Mouse (Mus musculus) forebrain, embryonic 13.5 days (tissue): Measurements from ENCODE around the gene Crb2. TPM values are rescaled to one million over a fixed set of nuclear protein-coding genes. Genes with fewer than 3 reads are reported as not detected.

Source experiments
- ATAC-seq: fragments of 200-750 bp; cut with Nextera tagmentation; 2 replicates; pipeline ENCODE4 v1.8.0; 2017
- H3K27ac ChIP-seq: fragments of 300-500 bp; sonication (generic); 2 replicates; pipeline ENCODE4 v1.5.1; 2015; ENCODE audit warnings: inconsistent platforms, mild to moderate bottlenecking, moderate library complexity
- H3K27me3 ChIP-seq: fragments of 300-500 bp; sonication (generic); 2 replicates; pipeline ENCODE4 v1.6.1; 2015; ENCODE audit warnings: mild to moderate bottlenecking, inconsistent platforms
- H3K36me3 ChIP-seq: fragments of 300-500 bp; sonication (generic); 2 replicates; pipeline ENCODE4 v1.6.1; 2015; ENCODE audit warnings: mild to moderate bottlenecking, inconsistent platforms; ENCODE audit not compliant: poor library complexity, severe bottlenecking
- H3K4me1 ChIP-seq: fragments of 300-500 bp; sonication (generic); 2 replicates; pipeline ENCODE4 v1.6.1; 2015; ENCODE audit warnings: inconsistent platforms
- H3K4me2 ChIP-seq: fragments of 300-500 bp; sonication (generic); 2 replicates; pipeline ENCODE4 v1.6.1; 2015; ENCODE audit warnings: inconsistent platforms, mild to moderate bottlenecking, moderate library complexity
- H3K4me3 ChIP-seq: fragments of 300-500 bp; sonication (generic); 2 replicates; pipeline ENCODE4 v1.5.1; 2015; ENCODE audit warnings: mild to moderate bottlenecking, inconsistent platforms
- H3K9ac ChIP-seq: fragments of 300-500 bp; sonication (generic); 2 replicates; pipeline ENCODE4 v1.6.1; 2015; ENCODE audit warnings: mild to moderate bottlenecking, inconsistent platforms
- H3K9me3 ChIP-seq: fragments of 300-500 bp; sonication (generic); replicated peaks from 2 replicates; pipeline ENCODE4 v1.6.1; 2016; ENCODE audit warnings: inconsistent platforms
- WGBS: fragments of 180-500 bp; shearing (Covaris S2); methylation state at CpG from one replicate; pipeline ENCODE4 v1.1.7; 2015; 5-methylcytosine and 5-hydroxymethylcytosine counted together
- polyA plus RNA-seq: library from polyadenylated mRNA; unstranded; fragments of >200 nt; fragmentation: Nextera tagmentation; extraction: Ambion mirVana; gene quantifications from 2 replicates; pipeline ENCODE4 v1.2.1, GENCODE M21; 2015

Crb2 gene
- polyA plus RNA-seq, 1 experiment from 2014 or later: 9.1 TPM

DNA sequence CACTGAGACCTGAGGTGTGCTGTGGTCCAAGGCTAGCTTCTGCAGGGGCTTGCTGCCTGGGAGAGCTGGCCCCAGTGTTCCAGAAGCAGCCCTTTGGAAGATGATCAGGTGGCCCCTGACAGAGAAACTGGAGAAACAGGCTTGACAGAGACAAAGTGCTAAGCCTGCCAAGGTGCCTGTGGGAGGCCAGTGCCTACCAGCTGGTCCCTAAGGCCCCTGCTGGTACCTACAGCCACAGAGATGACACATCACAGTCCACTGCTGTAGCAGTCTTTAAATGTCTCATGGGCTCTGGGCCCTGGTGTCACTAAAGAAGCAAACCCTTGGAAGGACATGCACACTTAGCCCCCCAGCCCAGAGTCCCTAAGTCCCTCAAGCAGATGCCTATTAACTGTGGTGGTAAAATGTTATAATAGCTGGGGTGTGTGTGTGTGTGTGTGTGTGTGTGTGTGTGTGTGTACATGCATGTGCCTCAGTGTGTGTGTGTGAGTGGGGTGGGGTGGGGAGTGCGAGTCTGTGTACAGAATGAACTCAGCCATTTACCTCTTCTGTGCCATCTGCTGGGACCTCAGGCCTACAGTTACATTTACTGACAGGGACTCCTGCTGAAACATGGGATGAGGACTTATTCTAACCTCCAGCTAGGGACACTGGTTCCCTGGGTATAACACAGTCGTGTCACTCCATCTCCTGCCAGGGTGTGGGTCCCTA, 19.7 kb upstream of the Crb2 start:
- no peak overlapping the region for H3K4me3 ChIP-seq
- no peak for ATAC-seq
- no peaks in the 10 kb centered on the region for H3K9me3 ChIP-seq
- no peak overlapping the region for H3K4me2 ChIP-seq
- H3K4me1 ChIP-seq: peaks cover 10% of the 10 kb centered on the region
- H3K36me3 ChIP-seq: no peaks in the 10 kb centered on the region
- 83% methylated on average over 2 of the region's 2 CpGs for WGBS
- 0 out of 2 replicates have a peak, but pooled peaks cover 6% of the 10 kb centered on the region for H3K27me3 ChIP-seq
- no peak overlapping the region for H3K27ac ChIP-seq
- 0 out of 2 replicates have a peak overlapping the region, but pooled peaks have one; percentile 14 for H3K9ac ChIP-seq

DNA sequence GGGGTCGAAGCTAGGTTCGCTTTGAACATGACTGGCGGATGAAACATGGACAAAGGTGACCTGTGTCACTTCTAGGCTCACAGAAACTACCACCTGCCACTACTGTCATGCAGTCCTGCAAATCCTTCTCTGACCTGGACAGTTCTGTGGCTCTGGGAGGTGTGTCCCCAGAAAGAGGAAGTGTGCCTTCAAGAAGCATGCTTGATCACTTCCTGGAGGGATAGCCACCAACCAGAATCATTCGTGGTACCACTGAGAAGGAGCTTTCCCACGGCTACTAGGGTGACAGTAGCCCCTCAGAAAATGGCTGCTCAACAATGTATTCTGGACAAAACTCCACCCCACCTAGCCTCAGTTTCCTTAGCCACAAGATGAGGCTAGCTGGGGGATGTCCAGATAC, 19.0 kb upstream of the Crb2 start:
- H3K4me2 ChIP-seq: no peak overlapping the region
- H3K9ac ChIP-seq: no peak overlapping the region
- no peak overlapping the region for H3K27ac ChIP-seq
- 91% methylated on average over 5 of the region's 5 CpGs for WGBS
- no peak overlapping the region for H3K4me3 ChIP-seq
- ATAC-seq: no peak
- no peaks in the 10 kb centered on the region for H3K36me3 ChIP-seq
- H3K27me3 ChIP-seq: 0 out of 2 replicates have a peak, but pooled peaks cover 9% of the 10 kb centered on the region
- H3K4me1 ChIP-seq: peaks cover 10% of the 10 kb centered on the region
- H3K9me3 ChIP-seq: no peaks in the 10 kb centered on the region

DNA sequence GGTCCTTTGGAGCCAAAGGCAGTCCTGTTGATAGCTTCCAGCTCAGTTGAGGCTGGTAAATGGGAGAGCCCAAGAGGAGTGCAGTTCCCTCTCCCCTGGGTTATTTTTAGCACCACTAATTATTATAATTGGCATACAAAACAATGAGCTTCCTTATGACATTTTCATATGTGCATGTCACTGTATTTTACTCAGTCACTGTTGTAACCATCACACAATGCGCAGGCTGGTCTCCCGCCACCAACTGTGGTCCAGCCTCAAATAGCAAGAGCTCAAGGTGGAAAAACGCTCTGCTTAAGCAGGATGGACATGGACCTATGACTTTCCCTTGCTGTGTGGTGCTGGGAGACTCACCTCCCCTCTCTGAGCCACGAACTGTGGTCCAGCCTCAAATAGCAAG, 18.3 kb upstream of the Crb2 start:
- WGBS: 82% methylated on average over 4 of the region's 4 CpGs
- Histone ChIP-seq H3K27ac (no peak overlapping the region), H3K4me1 (peaks cover 10% of the 10 kb centered on the region), H3K36me3 (no peaks in the 10 kb centered on the region), H3K9ac (peak overlapping the region; percentile 52; the same call in 1 of the 2 replicates), H3K27me3 (0 out of 2 replicates have a peak, but pooled peaks cover 9% of the 10 kb centered on the region), H3K4me3 (no peak overlapping the region), H3K9me3 (no peaks in the 10 kb centered on the region), H3K4me2 (no peak overlapping the region; the same call in 1 of the 2 replicates)
- ATAC-seq: peak; percentile 28

DNA sequence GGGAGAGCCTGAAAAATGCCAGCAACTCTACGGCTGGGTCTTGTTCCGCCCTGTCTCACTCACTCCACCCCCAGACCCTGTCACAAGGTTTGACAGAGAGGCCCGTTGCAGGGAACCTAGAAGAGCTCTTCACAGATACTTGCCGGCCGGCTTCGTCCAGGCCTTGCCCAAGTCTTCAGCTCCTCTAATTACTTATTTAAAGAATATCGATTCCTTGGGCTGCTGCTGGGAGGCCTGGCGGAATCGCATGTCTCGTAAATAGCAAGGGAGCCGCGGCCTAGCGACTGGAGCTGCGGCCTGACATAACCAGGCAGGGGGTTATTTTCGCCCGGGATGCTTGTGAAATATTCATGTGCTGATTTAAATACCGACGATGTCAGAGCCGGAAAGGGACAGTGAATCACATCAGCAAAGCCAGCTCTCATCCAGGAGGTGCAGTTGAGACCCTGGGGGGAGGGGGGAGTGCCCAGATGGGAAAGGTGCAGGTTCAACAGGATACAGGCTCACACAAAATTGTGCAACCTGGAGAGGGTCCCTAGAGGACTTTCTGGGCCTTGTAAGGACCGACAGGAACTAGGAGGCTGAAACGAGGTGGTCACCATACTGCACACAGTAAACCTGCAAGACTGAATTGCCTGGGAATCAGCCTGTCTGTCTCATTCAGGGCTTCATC, 17.6 kb upstream of the Crb2 start:
- peaks cover 10% of the 10 kb centered on the region for H3K4me1 ChIP-seq
- peak; percentile 63 for ATAC-seq
- H3K27me3 ChIP-seq: 0 out of 2 replicates have a peak, but pooled peaks cover 9% of the 10 kb centered on the region
- no peaks in the 10 kb centered on the region for H3K9me3 ChIP-seq
- WGBS: 8% methylated on average over 21 of the region's 21 CpGs
- H3K9ac ChIP-seq: peak overlapping the region; percentile 52
- peak overlapping the region; percentile 29 for H3K4me2 ChIP-seq
- no peaks in the 10 kb centered on the region for H3K36me3 ChIP-seq
- H3K4me3 ChIP-seq: no peak overlapping the region
- no peak overlapping the region for H3K27ac ChIP-seq

DNA sequence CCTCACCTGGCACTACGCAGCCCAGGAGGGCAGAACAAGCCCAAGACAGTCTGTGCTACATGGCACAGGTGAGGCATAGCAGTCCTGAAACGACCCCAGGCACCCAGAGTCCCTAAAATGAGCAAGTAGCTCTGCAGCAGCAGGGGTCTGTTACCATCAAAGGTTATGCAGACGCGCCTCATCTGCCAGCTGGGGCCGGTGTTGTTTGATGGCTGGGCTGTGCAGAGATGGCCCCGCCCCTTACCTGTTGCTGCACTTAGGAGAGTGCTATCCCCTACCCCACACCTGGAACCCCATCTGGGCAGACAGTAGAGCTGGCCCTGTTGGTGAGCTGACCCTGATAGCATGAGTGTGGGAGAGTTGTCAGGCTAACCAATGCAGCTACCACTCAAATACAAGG, 15.4 kb upstream of the Crb2 start:
- WGBS: 30% methylated on average over 6 of the region's 6 CpGs
- Histone ChIP-seq H3K4me3 (no peak overlapping the region), H3K27ac (no peak overlapping the region), H3K9me3 (no peaks in the 10 kb centered on the region), H3K4me2 (no peak overlapping the region), H3K36me3 (no peaks in the 10 kb centered on the region), H3K27me3 (0 out of 2 replicates have a peak, but pooled peaks cover 9% of the 10 kb centered on the region), H3K9ac (no peak overlapping the region), H3K4me1 (peaks cover 25% of the 10 kb centered on the region)
- no peak for ATAC-seq

DNA sequence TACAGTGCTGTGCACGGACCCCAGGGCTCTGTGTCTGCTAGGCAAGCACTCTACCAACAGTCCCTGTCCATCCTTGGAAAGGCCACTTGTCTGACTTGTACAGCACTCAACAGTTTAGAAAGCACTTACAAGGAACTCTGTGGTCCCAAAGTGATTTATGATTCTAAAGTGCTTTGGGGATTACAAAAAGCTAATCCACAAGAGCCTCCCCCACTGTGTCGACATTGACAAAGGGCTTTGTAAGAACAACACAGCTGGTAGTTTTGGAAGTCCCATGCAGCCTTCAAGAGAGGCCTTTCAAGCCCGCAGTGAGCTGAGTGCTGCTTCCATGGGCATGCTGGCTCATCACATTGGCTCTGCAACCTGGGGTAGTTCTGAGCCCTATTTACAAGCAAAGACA, 12.4 kb upstream of the Crb2 start:
- Histone ChIP-seq H3K4me2 (no peak overlapping the region), H3K36me3 (no peaks in the 10 kb centered on the region), H3K4me1 (peaks cover 35% of the 10 kb centered on the region), H3K27me3 (0 out of 2 replicates have a peak, but pooled peaks cover 9% of the 10 kb centered on the region), H3K9ac (no peak overlapping the region), H3K4me3 (no peak overlapping the region), H3K9me3 (no peaks in the 10 kb centered on the region), H3K27ac (no peak overlapping the region)
- no peak for ATAC-seq
- WGBS: 20% methylated on average over 3 of the region's 3 CpGs

DNA sequence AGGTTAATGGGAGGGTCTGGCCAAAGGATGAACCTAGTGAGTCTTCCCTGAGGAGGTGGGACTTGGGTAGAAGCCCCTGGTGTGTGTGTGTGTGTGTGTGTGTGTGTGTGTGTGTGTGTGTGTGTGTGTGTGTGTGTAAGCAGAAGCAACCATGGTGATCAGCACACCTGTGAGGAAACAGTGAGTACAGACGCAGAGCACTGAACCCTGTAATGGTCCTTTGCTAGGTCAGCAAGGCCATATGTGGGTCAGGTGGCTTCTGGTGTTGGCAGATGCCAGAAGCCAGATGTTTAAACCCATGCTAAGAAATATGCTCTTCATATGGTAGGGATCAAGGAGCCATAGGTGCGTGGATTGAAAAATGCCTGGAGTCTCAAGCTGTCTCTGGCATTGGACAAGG, 11.5 kb upstream of the Crb2 start:
- H3K9ac ChIP-seq: peak overlapping the region; percentile 6; the same call in 1 of the 2 replicates
- H3K36me3 ChIP-seq: no peaks in the 10 kb centered on the region
- no peak for ATAC-seq
- H3K4me2 ChIP-seq: no peak overlapping the region
- 94% methylated on average over 2 of the region's 2 CpGs for WGBS
- 0 out of 2 replicates have a peak, but pooled peaks cover 9% of the 10 kb centered on the region for H3K27me3 ChIP-seq
- no peaks in the 10 kb centered on the region for H3K9me3 ChIP-seq
- no peak overlapping the region for H3K4me3 ChIP-seq
- H3K27ac ChIP-seq: no peak overlapping the region
- peaks cover 38% of the 10 kb centered on the region for H3K4me1 ChIP-seq

DNA sequence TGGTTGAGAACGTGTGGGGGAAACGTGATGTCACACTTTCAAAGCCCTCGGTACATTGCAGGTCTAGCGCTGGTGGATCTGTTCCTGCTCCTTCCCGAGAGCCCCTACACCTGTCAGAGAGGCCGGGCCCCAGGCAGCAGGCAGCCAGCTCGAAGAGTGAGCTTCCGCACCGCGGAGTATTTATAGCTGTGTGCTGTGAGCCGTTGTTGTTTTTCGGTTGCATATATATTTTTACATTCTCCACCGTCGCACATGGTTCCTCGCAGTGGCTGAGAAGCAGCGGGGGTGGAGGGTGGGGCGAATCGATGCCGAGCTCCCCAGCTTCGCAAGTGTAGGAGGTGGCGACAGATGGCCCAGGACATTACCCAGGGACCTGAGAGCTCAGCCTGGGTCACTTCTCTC, 11.0 kb upstream of the Crb2 start:
- no peaks in the 10 kb centered on the region for H3K9me3 ChIP-seq
- H3K9ac ChIP-seq: peak overlapping the region; percentile 6; the same call in 1 of the 2 replicates
- H3K27ac ChIP-seq: no peak overlapping the region
- no peak overlapping the region for H3K4me3 ChIP-seq
- 29% methylated on average over 21 of the region's 21 CpGs for WGBS
- H3K27me3 ChIP-seq: 0 out of 2 replicates have a peak, but pooled peaks cover 13% of the 10 kb centered on the region
- ATAC-seq: no peak
- H3K4me2 ChIP-seq: no peak overlapping the region
- H3K36me3 ChIP-seq: no peaks in the 10 kb centered on the region
- peaks cover 38% of the 10 kb centered on the region for H3K4me1 ChIP-seq

DNA sequence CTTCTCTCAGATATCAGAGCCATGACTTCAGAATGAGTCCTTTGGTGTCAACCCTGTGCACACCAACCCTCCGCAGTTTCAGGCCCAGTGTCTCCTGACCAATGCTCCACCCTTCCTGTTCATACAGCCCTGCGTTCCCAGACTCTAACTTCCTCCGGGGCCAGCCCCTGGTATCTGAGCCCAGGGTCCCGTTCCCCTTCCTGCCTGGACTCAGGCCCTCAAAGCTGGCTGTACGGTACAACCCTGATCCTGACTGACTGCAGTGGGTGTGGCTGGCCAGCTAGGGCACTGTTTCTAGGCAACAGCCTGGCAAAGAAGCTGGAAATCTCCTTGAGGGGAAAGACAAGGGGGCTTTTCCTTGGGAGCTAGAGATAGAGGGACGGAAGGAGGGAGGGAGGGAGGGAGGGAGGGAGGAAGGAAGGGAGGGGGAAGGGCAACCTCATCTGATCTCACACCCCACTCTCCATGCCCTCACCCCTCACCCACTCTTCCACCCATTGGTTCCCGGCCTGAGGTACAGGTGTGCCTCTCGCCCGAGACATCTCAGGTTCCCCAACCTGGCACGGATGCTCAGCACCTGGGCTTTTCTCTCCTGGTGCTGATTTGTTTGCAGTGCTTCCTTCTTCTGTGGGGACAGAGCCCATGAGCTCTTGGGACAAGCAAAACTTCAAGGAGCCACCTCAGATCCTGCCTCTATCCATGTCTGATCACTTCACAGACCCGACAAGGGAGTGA, 9.9 kb upstream of the Crb2 start:
- Histone ChIP-seq H3K4me2 (no peak overlapping the region), H3K4me3 (no peak overlapping the region), H3K9me3 (no peaks in the 10 kb centered on the region), H3K9ac (no peak overlapping the region), H3K36me3 (no peaks in the 10 kb centered on the region), H3K27me3 (0 out of 2 replicates have a peak, but pooled peaks cover 6% of the 10 kb centered on the region), H3K4me1 (peaks cover 41% of the 10 kb centered on the region), H3K27ac (no peak overlapping the region)
- ATAC-seq: no peak; the same call in 1 of the 2 replicates
- 46% methylated on average over 10 of the region's 11 CpGs for WGBS

DNA sequence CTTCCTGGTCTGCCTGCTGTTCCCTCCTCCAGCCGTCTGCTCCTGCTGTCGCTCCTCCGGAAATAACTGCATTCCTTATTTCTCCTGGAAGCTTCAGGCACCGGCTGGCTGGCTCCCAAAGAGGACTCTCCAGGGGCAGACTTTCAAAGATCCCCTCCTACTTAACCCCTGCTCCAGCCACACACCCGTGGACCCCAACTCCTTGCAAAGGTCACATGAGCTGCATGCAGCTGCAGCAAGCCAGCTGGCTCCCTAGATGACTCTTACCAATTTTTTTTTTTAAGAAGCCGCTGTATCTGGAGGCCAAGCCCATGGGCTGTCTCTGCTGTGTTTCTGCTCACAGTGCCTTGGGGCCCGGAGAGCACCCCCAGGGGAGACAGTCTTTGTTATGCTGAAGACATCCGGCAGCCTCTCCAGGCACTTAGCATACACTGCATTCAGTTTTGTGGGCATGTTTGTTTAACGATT, 8.9 kb upstream of the Crb2 start:
- Histone ChIP-seq H3K4me2 (no peak overlapping the region), H3K27me3 (0 out of 2 replicates have a peak, but pooled peaks cover 3% of the 10 kb centered on the region), H3K36me3 (no peaks in the 10 kb centered on the region), H3K4me1 (peaks cover 47% of the 10 kb centered on the region), H3K9me3 (no peaks in the 10 kb centered on the region), H3K27ac (no peak overlapping the region), H3K4me3 (no peak overlapping the region), H3K9ac (no peak overlapping the region)
- no peak for ATAC-seq
- 1% methylated on average over 9 of the region's 9 CpGs for WGBS

DNA sequence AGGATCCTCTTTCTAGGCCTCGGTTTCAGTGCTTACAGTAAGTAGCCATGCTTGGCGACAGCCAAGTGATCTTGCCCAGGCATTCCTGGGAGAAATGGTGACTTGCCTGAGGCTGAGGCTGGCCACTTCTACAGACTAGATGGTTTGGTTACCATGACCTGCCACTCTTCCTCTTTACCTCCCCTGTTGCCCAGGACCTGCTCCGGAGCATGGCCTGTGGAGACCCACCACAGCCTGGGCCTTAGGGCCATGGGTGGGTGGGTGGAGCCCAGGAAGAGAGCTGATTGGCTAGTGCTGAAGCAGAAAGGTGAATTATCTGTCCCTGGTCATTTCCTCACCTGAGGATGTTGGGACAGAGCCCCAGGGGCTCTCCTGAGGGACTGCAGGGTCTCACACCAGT, 8.3 kb upstream of the Crb2 start:
- no peak overlapping the region for H3K4me3 ChIP-seq
- H3K9ac ChIP-seq: no peak overlapping the region
- WGBS: 65% methylated on average over 3 of the region's 3 CpGs
- H3K27me3 ChIP-seq: peaks cover 3% of the 10 kb centered on the region; the same call in 1 of the 2 replicates
- no peak overlapping the region for H3K4me2 ChIP-seq
- no peak overlapping the region for H3K27ac ChIP-seq
- H3K36me3 ChIP-seq: no peaks in the 10 kb centered on the region
- no peak for ATAC-seq
- H3K9me3 ChIP-seq: no peaks in the 10 kb centered on the region
- peaks cover 47% of the 10 kb centered on the region for H3K4me1 ChIP-seq
